Mouse (Mus musculus) heart, postnatal 0 days (tissue): Measurements from ENCODE around the gene Il12rb1.

Experiments
- CTCF ChIP-seq: IDR thresholded peaks from 2 replicates; pipeline ENCODE4 v1.5.1; 2016; ENCODE audit warnings: antibody characterized with exemption, control low read depth, low read depth
- EP300 ChIP-seq: IDR thresholded peaks from 2 replicates; pipeline ENCODE4 v1.6.1; 2016; ENCODE audit warnings: antibody characterized with exemption, low read depth

- TF ChIP-seq CTCF: no peak
- no peak for TF ChIP-seq EP300
These were observed 49.3 kb downstream of the Il12rb1 start for GRCm38 (mm10) chr8:70857516-70857915.
